Mouse (Mus musculus) heart, embryonic 11.5 days (tissue): Measurements from ENCODE around the gene Cracr2b. TPM values are rescaled to one million over a fixed set of nuclear protein-coding genes. Genes with fewer than 3 reads are reported as not detected.

Experiments used
- ATAC-seq: fragments of 200-750 bp; cut with Nextera tagmentation; replicated peaks from 2 replicates; pipeline ENCODE4 v1.8.0; 2017; ENCODE audit warnings: moderate library complexity; ENCODE audit not compliant: insufficient number of reproducible peaks, low FRiP score, low TSS enrichment
- H3K27ac ChIP-seq: fragments of 300-500 bp; sonication (generic); 2 replicates; pipeline ENCODE4 v1.5.1; 2014; ENCODE audit warnings: mild to moderate bottlenecking, low read depth, low read length
- H3K27me3 ChIP-seq: fragments of 300-500 bp; sonication (generic); 2 replicates; pipeline ENCODE4 v1.6.1; 2014; ENCODE audit warnings: mild to moderate bottlenecking, low read length, mixed read lengths; ENCODE audit not compliant: control insufficient read depth, insufficient read depth
- H3K36me3 ChIP-seq: fragments of 300-500 bp; sonication (generic); 2 replicates; pipeline ENCODE4 v1.6.1; 2014; ENCODE audit warnings: mild to moderate bottlenecking, low read length, moderate library complexity, mixed read lengths; ENCODE audit not compliant: control insufficient read depth, insufficient read depth
- H3K4me1 ChIP-seq: fragments of 300-500 bp; sonication (generic); 2 replicates; pipeline ENCODE4 v1.6.1; 2014; ENCODE audit warnings: low read length; ENCODE audit not compliant: control insufficient read depth, insufficient read depth
- H3K4me2 ChIP-seq: fragments of 300-500 bp; sonication (generic); 2 replicates; pipeline ENCODE4 v1.6.1; 2014; ENCODE audit warnings: mild to moderate bottlenecking, moderate library complexity
- H3K4me3 ChIP-seq: fragments of 300-500 bp; sonication (generic); 2 replicates; pipeline ENCODE4 v1.5.1; 2014; ENCODE audit warnings: low read depth, low read length
- H3K9ac ChIP-seq: fragments of 300-500 bp; sonication (generic); 2 replicates; pipeline ENCODE4 v1.6.1; 2014; ENCODE audit warnings: mild to moderate bottlenecking, low read depth, low read length, moderate library complexity
- H3K9me3 ChIP-seq: fragments of 300-500 bp; sonication (generic); replicated peaks from 2 replicates; pipeline ENCODE4 v1.6.1; 2016; ENCODE audit warnings: low read length; ENCODE audit not compliant: control insufficient read depth
- WGBS: fragments of 180-500 bp; shearing (Covaris S2); extraction: QIAGEN DNeasy Blood & Tissue Kit; methylation state at CpG from one replicate; pipeline ENCODE4 v1.1.7; 2014; ENCODE audit not compliant: insufficient replicate concordance; 5-methylcytosine and 5-hydroxymethylcytosine counted together
- polyA plus RNA-seq: library from polyadenylated mRNA; unstranded; fragments of >200 nt; fragmentation: Nextera tagmentation; extraction: Ambion mirVana; gene quantifications from 2 replicates; pipeline ENCODE4 v1.2.1, GENCODE M21; 2014

The Cracr2b gene
- polyA plus RNA-seq, 1 experiment from 2014 or later: 14.3 TPM

GRCm38 (mm10) chr7:141508160-141508559 lies 47.3 kb downstream of the Cracr2b start:
- peak; percentile 67; the same call in 1 of the 2 replicates for ATAC-seq
- H3K9me3 ChIP-seq: no peaks in the 10 kb centered on the region
- H3K27me3 ChIP-seq: no peaks in the 10 kb centered on the region
- H3K27ac ChIP-seq: peak overlapping the region; percentile 32
- no peak overlapping the region for H3K4me2 ChIP-seq
- H3K9ac ChIP-seq: peak overlapping the region; percentile 36; the same call in 1 of the 2 replicates
- H3K36me3 ChIP-seq: peaks cover 2% of the 10 kb centered on the region; the same call in 1 of the 2 replicates
- H3K4me3 ChIP-seq: no peak overlapping the region
- H3K4me1 ChIP-seq: peaks cover 12% of the 10 kb centered on the region

DNA sequence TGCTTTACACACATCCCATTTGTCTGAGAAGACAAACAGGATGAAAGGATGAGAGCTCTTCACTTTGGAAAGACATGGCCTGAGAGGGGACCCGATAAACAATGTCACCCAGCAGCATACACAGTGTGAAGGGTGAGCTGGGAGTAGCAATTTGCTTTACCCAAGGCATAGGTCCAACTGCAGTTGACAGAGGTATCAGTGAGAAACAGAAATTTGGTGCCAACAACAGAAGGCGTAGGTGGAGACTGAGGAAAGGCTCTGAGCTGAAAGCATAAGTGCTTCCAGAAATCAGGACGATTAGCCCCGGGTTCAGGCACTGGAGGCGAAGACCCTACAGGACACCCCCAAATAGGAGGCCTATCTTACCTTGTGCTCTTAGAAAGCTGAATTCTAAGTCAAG lies 49.3 kb downstream of the Cracr2b start:
- H3K9ac ChIP-seq: no peak overlapping the region
- H3K4me3 ChIP-seq: no peak overlapping the region
- H3K27ac ChIP-seq: peak overlapping the region; percentile 43; the same call in 1 of the 2 replicates
- peaks cover 12% of the 10 kb centered on the region for H3K4me1 ChIP-seq
- H3K27me3 ChIP-seq: no peaks in the 10 kb centered on the region
- H3K4me2 ChIP-seq: no peak overlapping the region
- no peaks in the 10 kb centered on the region for H3K9me3 ChIP-seq
- ATAC-seq: no peak
- peaks cover 5% of the 10 kb centered on the region for H3K36me3 ChIP-seq
- 87% methylated on average over 5 of the region's 5 CpGs for WGBS

DNA sequence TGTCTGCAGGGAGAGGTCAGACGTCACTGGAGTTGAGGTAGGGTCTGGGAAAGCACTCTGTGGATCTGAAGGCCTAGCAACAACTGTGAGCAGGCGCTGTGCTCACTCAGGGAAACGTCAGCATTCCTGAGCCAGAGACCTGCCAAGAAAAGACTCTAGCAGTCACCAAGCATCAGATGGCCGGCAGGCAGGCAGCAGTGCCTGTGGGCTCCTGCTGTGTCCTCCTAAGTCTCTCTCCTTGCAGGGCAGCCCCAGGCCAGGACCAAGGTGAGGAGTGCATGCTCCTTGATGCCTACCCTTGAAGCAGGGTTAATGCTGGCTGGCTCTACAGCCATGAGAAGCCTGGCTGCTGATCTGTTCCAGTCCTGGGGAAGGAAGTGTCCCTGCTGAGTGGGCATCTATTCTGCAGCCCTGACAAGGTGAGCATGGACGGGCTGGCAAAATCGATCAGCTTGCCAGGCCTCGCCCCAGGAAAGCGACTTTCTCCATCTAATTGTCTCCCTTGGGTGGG lies 49.8 kb downstream of the Cracr2b start:
- no peaks in the 10 kb centered on the region for H3K9me3 ChIP-seq
- peaks cover 5% of the 10 kb centered on the region for H3K36me3 ChIP-seq
- H3K4me2 ChIP-seq: no peak overlapping the region
- H3K4me1 ChIP-seq: peaks cover 12% of the 10 kb centered on the region
- 62% methylated on average over 8 of the region's 8 CpGs for WGBS
- ATAC-seq: no peak
- no peaks in the 10 kb centered on the region for H3K27me3 ChIP-seq
- no peak overlapping the region for H3K9ac ChIP-seq
- H3K27ac ChIP-seq: peak overlapping the region; percentile 43; the same call in 1 of the 2 replicates
- H3K4me3 ChIP-seq: no peak overlapping the region

Other genes with a start within 250 kb of the Cracr2b start
- 0.46 and 0.99 TPM in 2 replicates for gene Lmntd2, start 247.0 kb upstream of the Cracr2b start, polyA plus RNA-seq
- 14.3 and 17.5 TPM in 2 replicates for gene Rassf7, start 245.2 kb upstream of the Cracr2b start, polyA plus RNA-seq
- 50.2 and 51.1 TPM in 2 replicates for gene Phrf1, start 232.3 kb upstream of the Cracr2b start, polyA plus RNA-seq
- gene Irf7, start 194.6 kb upstream of the Cracr2b start, polyA plus RNA-seq: 0.99 and 1.2 TPM in 2 replicates
- not detected in 2 replicates for gene Cdhr5, start 184.3 kb upstream of the Cracr2b start, polyA plus RNA-seq
- gene Sct, start 182.0 kb upstream of the Cracr2b start, polyA plus RNA-seq: 2.2 and 3.0 TPM in 2 replicates
- 0.10 and 0.17 TPM in 2 replicates for gene Drd4, start 169.1 kb upstream of the Cracr2b start, polyA plus RNA-seq
- 40.2 and 42.5 TPM in 2 replicates for gene Deaf1, start 133.4 kb upstream of the Cracr2b start, polyA plus RNA-seq
- 17.9 and 23.6 TPM in 2 replicates for gene Tmem80, start 133.4 kb upstream of the Cracr2b start, polyA plus RNA-seq
- gene Eps8l2, start 122.2 kb upstream of the Cracr2b start, polyA plus RNA-seq: 0.51 and 0.82 TPM in 2 replicates
- gene Taldo1, start 68.9 kb upstream of the Cracr2b start, polyA plus RNA-seq: 288 and 291 TPM in 2 replicates
- 29.3 and 32.2 TPM in 2 replicates for gene Gatd1, start 47.0 kb upstream of the Cracr2b start, polyA plus RNA-seq
- 7.4 and 9.3 TPM in 2 replicates for gene Cend1, start 31.6 kb upstream of the Cracr2b start, polyA plus RNA-seq
- gene Slc25a22, start 23.2 kb upstream of the Cracr2b start, polyA plus RNA-seq: 19.4 and 19.7 TPM in 2 replicates
- gene Pidd1, start 17.1 kb upstream of the Cracr2b start, polyA plus RNA-seq: 9.5 and 9.6 TPM in 2 replicates
- gene Rplp2, start 13.7 kb upstream of the Cracr2b start, polyA plus RNA-seq: 873 and 1,016 TPM in 2 replicates
- gene Pnpla2, start 5.9 kb upstream of the Cracr2b start, polyA plus RNA-seq: 28.7 and 35.3 TPM in 2 replicates
- gene Cd151, start 6.3 kb downstream of the Cracr2b start, polyA plus RNA-seq: 61.3 and 101 TPM in 2 replicates
- gene Polr2l, start 14.0 kb downstream of the Cracr2b start, polyA plus RNA-seq: 71.5 and 72.9 TPM in 2 replicates
- gene Tspan4, start 14.1 kb downstream of the Cracr2b start, polyA plus RNA-seq: 58.9 and 69.1 TPM in 2 replicates
- 35.0 and 46.7 TPM in 2 replicates for gene Chid1, start 78.8 kb downstream of the Cracr2b start, polyA plus RNA-seq
- gene Ap2a2, start 101.1 kb downstream of the Cracr2b start, polyA plus RNA-seq: 53.0 and 66.8 TPM in 2 replicates
- gene Muc6, start 194.2 kb downstream of the Cracr2b start, polyA plus RNA-seq: 0.11 and 0.18 TPM in 2 replicates
- 0.93 and 1.1 TPM in 2 replicates for gene Muc2, start 229.2 kb downstream of the Cracr2b start, polyA plus RNA-seq